Mouse (Mus musculus) megakaryocyte, embryonic 14.5 days (primary cell): ENCODE results near the gene Kbtbd13. TPM values are rescaled to one million over a fixed set of nuclear protein-coding genes. Genes with fewer than 3 reads are reported as not detected.
A peak's percentile ranks its signal among the peaks of the same experiment; 100 is the strongest.

Source experiments
- H3K27me3 ChIP-seq: replicated peaks from 2 replicates; pipeline ENCODE3; 2012; ENCODE audit warnings: inconsistent platforms
- H3K36me3 ChIP-seq: replicated peaks from 2 replicates; pipeline ENCODE3; 2012; ENCODE audit warnings: low read length, inconsistent platforms, mixed read lengths
- H3K4me1 ChIP-seq: 2 replicates; pipeline ENCODE4 v1.6.1; 2012; ENCODE audit warnings: inconsistent platforms
- H3K4me3 ChIP-seq: replicated peaks from 2 replicates; pipeline ENCODE3; 2012; ENCODE audit warnings: moderate library complexity, mild to moderate bottlenecking, inconsistent platforms
- H3K9me3 ChIP-seq: 2 replicates; pipeline ENCODE4 v1.6.1; 2012; ENCODE audit warnings: inconsistent platforms
- FLI1 ChIP-seq: IDR thresholded peaks from 2 replicates; pipeline ENCODE4 v1.6.1; 2012; ENCODE audit warnings: low read length, inconsistent platforms, mixed read lengths
- GATA1 ChIP-seq: IDR thresholded peaks from 3 replicates; pipeline ENCODE4 v1.6.1; 2012; ENCODE audit warnings: mixed read lengths, low read length, inconsistent platforms, borderline replicate concordance
- polyA plus RNA-seq: library from polyadenylated mRNA; stranded (reverse); fragments of >175 nt; gene quantifications from 2 replicates; pipeline ENCODE4 v1.2.3, GENCODE M21; 2012; ENCODE audit warnings: low replicate concordance; ENCODE audit not compliant: insufficient read depth

Kbtbd13 gene
- polyA plus RNA-seq, 1 experiment = not detected

DNA sequence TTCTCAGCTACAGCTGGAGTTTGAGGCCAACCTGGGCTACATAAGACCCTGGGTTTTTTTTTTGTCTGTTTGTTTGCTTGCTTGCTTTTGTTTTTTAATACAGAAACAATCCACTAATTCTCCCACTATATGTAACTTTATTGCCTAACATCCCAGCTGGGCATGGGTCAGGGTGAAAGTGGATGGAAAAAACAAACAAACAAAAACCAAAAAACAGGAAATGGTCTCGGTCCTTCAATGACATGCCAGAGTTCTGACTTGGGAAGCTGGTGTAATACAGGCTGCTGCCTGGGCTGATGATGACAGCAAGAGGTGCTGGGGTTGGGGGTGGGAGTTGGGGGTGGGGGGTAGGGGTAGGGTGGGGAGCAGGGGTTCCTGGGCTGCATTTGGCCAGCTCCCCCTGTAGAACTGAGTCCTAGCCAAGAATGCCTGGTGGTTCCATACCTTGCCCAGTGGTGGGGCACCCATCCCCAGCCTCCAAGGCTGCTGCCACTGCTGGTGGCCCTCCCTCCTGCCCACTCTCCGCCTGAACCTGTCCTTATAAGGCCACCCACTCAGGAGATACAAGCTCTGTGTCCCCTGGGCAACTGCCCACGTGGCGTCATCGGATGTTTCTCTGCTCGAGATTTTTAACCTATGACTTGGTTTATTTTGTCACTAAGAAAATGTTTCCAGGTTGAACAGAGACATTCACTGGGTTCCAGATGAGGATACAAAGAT, 9.3 kb downstream of the Kbtbd13 start:
- peaks cover under 1% of the 10 kb centered on the region; the same call in 1 of the 2 replicates for H3K9me3 ChIP-seq
- H3K4me1 ChIP-seq = peaks cover 27% of the 10 kb centered on the region
- H3K27me3 ChIP-seq = peaks cover 46% of the 10 kb centered on the region
- no peak overlapping the region for H3K4me3 ChIP-seq
- no peaks in the 10 kb centered on the region for H3K36me3 ChIP-seq
- TF ChIP-seq FLI1 (no peak), GATA1 (no peak)

DNA sequence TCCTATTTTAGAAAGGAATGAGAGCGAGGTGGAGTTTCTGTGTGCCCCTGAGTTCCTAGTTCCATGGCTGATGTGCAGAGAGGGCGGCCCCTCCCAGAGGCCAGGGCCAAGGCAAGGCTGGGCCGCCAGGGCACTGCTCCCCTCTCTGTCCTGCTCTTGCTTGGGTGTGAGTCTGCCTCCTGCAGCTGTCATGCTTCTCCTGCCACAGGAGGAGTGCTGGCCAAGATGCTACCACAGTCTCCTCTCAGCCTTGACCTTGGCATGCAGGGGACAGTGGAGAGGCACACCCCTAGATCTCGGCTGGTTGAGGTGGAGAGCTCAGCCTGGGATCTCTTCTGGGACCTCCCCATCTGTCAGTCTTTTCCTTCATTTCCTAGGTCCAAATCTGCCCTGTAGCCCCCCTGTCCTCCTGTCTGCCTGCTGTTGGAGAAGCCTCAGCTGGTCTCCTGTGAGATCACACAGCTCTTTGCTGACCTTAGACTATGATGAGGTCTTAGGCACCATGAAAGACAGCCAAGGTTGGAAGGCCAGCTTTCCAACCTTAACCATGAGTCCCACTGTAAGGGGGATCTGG, 10.3 kb downstream of the Kbtbd13 start:
- TF ChIP-seq GATA1 (no peak), FLI1 (no peak)
- Histone ChIP-seq H3K27me3 (peaks cover 44% of the 10 kb centered on the region), H3K36me3 (no peaks in the 10 kb centered on the region), H3K9me3 (no peaks in the 10 kb centered on the region), H3K4me3 (no peak overlapping the region), H3K4me1 (peaks cover 21% of the 10 kb centered on the region)

DNA sequence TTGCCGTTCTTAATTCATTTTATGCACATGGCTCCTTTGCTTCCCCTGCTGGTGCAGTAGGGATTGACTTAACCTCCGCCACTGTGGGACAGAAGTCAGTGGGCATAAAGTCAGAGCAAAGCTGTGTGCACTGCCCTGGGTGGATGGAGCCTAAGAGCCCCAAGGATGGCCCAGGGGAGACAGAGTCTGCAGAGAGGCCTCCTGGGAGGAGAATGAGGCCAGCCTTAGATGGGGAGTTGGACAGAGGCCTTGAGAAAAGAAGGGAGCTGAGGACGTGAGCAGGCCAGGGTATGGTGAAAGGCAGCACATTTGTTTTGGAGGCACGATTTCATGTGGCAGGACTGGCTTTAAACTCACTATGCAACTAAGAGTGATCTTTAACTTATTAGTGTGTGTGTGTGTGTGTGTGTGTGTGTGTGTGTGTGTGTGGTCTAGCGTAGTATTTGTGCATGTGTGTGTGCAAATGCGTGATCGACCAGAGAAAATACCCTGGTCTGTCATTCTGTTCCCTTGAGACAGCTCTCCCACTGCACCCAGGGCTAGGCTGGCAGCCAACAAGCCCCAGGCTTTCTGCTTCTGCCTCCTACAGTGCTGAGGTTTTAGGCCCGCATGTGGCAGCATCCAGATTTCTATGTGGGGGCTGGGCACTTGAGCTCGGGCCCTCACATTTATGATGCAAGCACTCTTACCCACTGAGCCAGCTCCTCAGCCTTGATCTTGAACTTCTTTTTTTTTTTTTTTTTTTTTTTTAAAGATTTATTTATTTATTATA, 16.1 kb downstream of the Kbtbd13 start:
- TF ChIP-seq FLI1 (no peak), GATA1 (no peak)
- H3K4me3 ChIP-seq = no peak overlapping the region
- H3K9me3 ChIP-seq = no peaks in the 10 kb centered on the region
- H3K27me3 ChIP-seq = peaks cover 16% of the 10 kb centered on the region
- peaks cover 3% of the 10 kb centered on the region for H3K36me3 ChIP-seq
- H3K4me1 ChIP-seq = peaks cover 9% of the 10 kb centered on the region

DNA sequence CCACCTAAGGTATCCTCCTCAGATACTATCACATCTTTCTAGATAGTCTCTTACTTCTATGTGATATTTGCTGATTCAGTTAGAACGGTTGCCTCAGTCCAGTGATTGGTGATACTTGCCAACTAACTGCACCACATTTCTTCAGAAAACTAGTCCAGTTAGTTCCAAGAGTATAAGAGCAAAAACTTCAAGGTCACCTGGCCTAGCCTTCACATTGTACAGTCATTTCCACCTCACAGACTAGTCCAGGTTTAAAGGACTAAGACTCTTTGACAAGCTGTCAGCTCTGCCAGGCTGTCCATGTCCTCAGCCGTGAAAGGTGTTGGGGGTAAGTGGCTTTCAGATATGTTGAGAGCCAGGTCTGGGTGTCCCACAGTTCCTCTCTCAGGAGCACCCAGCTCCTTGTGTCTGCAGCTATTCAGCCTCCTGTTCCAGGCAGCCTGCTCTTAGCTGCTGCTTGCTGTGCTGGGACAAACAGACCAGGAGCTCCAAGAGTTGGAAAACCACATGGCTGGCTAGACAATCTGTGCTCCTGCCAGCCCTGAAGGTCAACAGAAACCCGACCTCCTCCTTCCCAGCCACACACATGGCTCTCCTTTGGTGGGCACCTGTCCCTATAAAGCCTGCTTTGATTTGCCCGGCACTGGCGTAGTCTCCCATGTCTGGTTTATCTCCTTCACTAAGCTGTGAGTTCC, 16.8 kb downstream of the Kbtbd13 start:
- no peak for TF ChIP-seq FLI1
- no peak for TF ChIP-seq GATA1
- H3K4me3 ChIP-seq = no peak overlapping the region
- peaks cover 3% of the 10 kb centered on the region for H3K4me1 ChIP-seq
- peaks cover 3% of the 10 kb centered on the region for H3K36me3 ChIP-seq
- peaks cover 16% of the 10 kb centered on the region for H3K27me3 ChIP-seq
- no peaks in the 10 kb centered on the region for H3K9me3 ChIP-seq

DNA sequence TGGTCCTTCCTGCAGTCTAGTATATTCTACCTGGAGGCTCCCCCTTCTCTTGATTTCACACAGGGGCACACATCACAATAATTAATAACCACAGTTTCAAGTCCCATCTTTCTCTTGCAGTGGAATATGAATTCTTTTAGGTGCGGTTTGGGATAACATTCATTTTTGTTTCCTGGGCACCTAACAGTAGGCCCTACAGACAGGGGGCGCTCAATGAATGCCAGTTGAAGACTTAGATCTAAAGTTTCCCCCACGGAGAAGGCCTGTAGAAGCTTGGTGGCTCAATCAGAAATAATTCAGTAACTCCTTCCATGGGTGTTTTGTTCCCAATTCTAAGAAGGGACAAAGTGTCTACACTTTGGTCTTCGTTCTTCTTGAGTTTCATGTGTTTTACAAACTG, 19.0 kb downstream of the Kbtbd13 start:
- Histone ChIP-seq H3K9me3 (no peaks in the 10 kb centered on the region), H3K27me3 (peaks cover 10% of the 10 kb centered on the region), H3K36me3 (peaks cover 3% of the 10 kb centered on the region), H3K4me3 (no peak overlapping the region), H3K4me1 (no peaks in the 10 kb centered on the region)
- no peak for TF ChIP-seq FLI1
- TF ChIP-seq GATA1 = no peak

DNA sequence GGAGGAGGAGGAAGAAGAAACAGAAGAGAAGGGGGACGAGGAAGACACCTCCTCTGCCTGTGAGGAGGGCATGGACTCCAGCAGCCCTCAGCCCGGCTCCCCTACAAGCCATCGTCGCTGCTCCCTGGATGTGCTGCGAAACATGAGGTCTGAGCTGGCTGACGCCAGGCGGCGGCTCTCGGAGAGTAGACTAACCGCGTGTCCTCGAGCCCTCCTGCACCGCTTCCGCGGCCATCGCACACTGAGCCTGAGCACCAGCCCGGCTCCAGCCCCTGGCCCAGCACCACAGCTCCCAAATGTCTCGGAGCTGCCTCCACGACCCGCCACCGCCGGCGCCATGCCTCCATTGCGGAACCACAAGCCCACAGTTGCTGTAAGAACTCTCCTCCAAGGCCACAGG, 19.7 kb downstream of the Kbtbd13 start:
- Histone ChIP-seq H3K27me3 (peaks cover 5% of the 10 kb centered on the region), H3K4me1 (peaks cover under 1% of the 10 kb centered on the region; the same call in 1 of the 2 replicates), H3K4me3 (no peak overlapping the region), H3K9me3 (no peaks in the 10 kb centered on the region), H3K36me3 (peaks cover 3% of the 10 kb centered on the region)
- no peak for TF ChIP-seq GATA1
- no peak for TF ChIP-seq FLI1

DNA sequence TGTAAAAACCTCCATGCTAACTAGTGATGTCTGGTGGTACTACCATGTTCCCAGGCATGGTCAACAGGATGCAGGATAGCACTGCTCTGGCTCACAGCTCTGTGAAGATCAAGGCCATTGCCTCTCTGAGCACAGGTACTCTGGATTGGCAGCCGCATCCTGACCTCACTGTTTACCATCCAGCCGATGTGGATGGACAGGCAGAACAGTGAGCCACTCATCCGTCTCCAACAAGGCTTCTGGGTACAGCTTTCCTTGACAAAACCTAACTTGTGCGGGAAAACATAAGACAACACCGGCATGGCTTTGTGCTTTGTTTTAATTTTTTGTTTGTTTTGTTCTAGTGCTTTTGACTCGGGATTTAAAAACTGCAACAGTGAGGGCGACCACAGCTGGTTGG, 25.7 kb downstream of the Kbtbd13 start:
- peaks cover 39% of the 10 kb centered on the region for H3K36me3 ChIP-seq
- peaks cover 17% of the 10 kb centered on the region for H3K4me1 ChIP-seq
- H3K9me3 ChIP-seq = no peaks in the 10 kb centered on the region
- TF ChIP-seq FLI1 (no peak), GATA1 (no peak)
- H3K4me3 ChIP-seq = peak overlapping the region; percentile 24
- H3K27me3 ChIP-seq = no peaks in the 10 kb centered on the region

DNA sequence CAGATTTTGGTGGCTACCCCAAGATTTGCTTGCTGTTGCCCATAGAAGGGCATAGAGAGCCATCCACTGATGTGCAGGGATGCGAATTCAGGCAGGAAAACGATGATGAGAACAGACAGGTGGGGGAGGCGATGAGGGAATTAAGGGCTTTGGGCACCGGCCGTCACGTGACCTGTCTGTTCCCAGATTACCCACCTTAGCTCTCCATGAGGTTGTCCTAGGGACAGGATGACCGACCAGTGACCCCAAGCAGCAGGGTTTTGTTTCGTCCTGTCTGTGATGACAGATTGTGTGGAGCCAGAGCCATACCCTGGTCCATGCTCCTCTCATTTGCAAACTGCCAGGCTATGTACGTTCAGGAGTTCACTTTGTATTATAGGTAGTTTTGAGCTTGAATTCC, 27.8 kb downstream of the Kbtbd13 start:
- Histone ChIP-seq H3K36me3 (peaks cover 60% of the 10 kb centered on the region), H3K27me3 (no peaks in the 10 kb centered on the region), H3K9me3 (no peaks in the 10 kb centered on the region), H3K4me3 (no peak overlapping the region), H3K4me1 (peaks cover 22% of the 10 kb centered on the region)
- no peak for TF ChIP-seq FLI1
- no peak for TF ChIP-seq GATA1

DNA sequence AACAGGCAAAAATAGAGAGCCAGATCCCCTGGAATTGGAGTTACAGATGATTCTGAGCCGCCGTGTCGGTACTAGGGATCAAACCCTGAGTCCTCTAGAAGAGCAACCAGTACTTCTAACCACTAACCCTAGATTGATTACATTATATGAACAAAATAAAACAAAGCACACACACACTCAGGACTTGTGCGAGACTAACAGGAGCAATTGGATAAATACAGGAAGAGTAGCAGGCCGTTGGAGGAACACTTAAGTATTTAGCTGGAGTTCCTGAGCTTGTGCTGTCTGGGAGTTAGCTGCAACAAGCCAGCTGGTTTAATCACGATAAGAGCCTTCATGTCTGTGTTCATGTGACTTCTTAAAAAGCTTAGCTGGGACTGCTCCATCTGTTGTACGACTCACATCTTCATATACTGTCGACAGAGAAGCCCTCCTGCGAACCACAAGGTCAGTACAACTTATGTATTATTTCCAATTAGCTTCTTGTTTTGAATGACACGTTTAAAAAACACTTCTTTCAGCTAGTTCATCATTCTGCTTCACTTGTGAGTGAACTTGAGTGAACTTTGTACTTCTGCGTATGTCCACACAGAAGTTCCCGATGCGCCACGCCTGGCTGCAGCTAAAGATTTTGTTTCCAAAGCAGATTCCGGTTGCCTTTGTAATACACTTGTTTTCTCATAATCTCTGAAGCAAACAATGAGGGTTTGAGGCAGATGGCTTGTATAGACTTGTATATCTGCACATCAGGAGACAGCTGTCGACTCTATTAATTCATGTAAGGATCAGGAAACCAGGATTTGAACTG, 30.6 kb downstream of the Kbtbd13 start, which contains the start of gene Ubap1l:
Gene Ubap1l, plus strand, starts transcription at position 401 of the 808 bp plus-strand sequence.
- Histone ChIP-seq H3K9me3 (no peaks in the 10 kb centered on the region), H3K27me3 (no peaks in the 10 kb centered on the region), H3K36me3 (peaks cover 88% of the 10 kb centered on the region), H3K4me3 (no peak within 1 kb of the TSS), H3K4me1 (peaks cover 30% of the 10 kb centered on the region)
- no peak for TF ChIP-seq GATA1
- TF ChIP-seq FLI1 = no peak
